Mouse (Mus musculus) forebrain, postnatal 0 days (tissue): ENCODE measurements at regions not wholly inside any gene's neighbourhood (a gene's known extent, or its start where the extent isn't known, plus 50 kb on each side); places are given as distances from the start of the nearest gene placed in this dataset.
A peak's percentile ranks its signal among the peaks of the same experiment; 100 is the strongest.

Experiments used
- ATAC-seq: fragments of 200-750 bp; cut with Nextera tagmentation; 2 replicates; pipeline ENCODE4 v1.8.0; 2017; ENCODE audit warnings: mild to moderate bottlenecking, moderate library complexity
- DNase-seq: peaks from one replicate; pipeline ENCODE4 v3.0.0-alpha.2; 2015
- H3K27ac ChIP-seq: fragments of 300-500 bp; sonication (generic); 2 replicates; pipeline ENCODE4 v1.5.1; 2014; ENCODE audit warnings: low read depth, mild to moderate bottlenecking, antibody characterized with exemption, low read length, moderate library complexity, mixed read lengths
- H3K27me3 ChIP-seq: fragments of 300-500 bp; sonication (generic); 2 replicates; pipeline ENCODE4 v1.6.1; 2014; ENCODE audit warnings: mild to moderate bottlenecking, low read length, mixed read lengths; ENCODE audit not compliant: insufficient read depth
- H3K36me3 ChIP-seq: fragments of 300-500 bp; sonication (generic); 2 replicates; pipeline ENCODE4 v1.6.1; 2014; ENCODE audit warnings: mild to moderate bottlenecking, moderate library complexity; ENCODE audit not compliant: insufficient read depth
- H3K4me1 ChIP-seq: fragments of 300-500 bp; sonication (generic); 2 replicates; pipeline ENCODE4 v1.6.1; 2014; ENCODE audit warnings: antibody characterized with exemption; ENCODE audit not compliant: insufficient read depth
- H3K4me2 ChIP-seq: fragments of 300-500 bp; sonication (generic); 2 replicates; pipeline ENCODE4 v1.6.1; 2014; ENCODE audit warnings: low read depth, mild to moderate bottlenecking, moderate library complexity
- H3K4me3 ChIP-seq: fragments of 300-500 bp; sonication (generic); 2 replicates; pipeline ENCODE4 v1.5.1; 2014; ENCODE audit warnings: low read depth, low read length, mixed read lengths
- H3K9ac ChIP-seq: fragments of 300-500 bp; sonication (generic); 2 replicates; pipeline ENCODE4 v1.6.1; 2014; ENCODE audit warnings: mild to moderate bottlenecking
- H3K9me3 ChIP-seq: fragments of 300-500 bp; sonication (generic); 2 replicates; pipeline ENCODE4 v1.6.1; 2016; ENCODE audit warnings: low read length
- CTCF ChIP-seq: sonication (generic); IDR thresholded peaks from 2 replicates; pipeline ENCODE4 v1.5.1; 2016; ENCODE audit warnings: antibody characterized with exemption, control low read depth, low read depth
- WGBS: fragments of 180-500 bp; shearing (Covaris S2); extraction: QIAGEN DNeasy Blood & Tissue Kit; methylation state at CpG from one replicate; pipeline ENCODE4 v1.1.7; 2014; 5-methylcytosine and 5-hydroxymethylcytosine counted together

DNA sequence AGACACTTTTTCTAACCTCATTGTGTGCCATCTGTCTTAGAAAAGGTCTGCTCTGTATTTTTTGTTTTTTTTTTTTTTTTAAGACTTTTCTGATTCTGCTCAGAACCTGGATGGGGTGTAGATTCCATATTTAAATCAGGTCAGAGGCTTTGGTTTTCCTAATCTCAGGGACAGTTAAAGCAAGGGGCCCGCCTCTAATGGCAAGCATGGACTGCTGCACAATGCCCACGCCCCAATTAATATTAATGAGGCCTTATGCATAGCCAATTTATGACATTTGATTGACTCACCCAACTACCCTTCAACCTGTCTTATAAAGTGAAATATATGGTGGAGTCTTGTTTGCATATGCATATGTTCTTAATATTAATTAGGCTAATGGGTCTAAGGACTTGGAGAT lies 662.6 kb downstream of the Bcl11a start:
- ATAC-seq = no peak

GRCm38 (mm10) chr11:24742561-24742960 lies 664.7 kb downstream of the Bcl11a start:
- DNase-seq (peak; percentile 65), ATAC-seq (peak; percentile 79)
- Histone ChIP-seq H3K4me3 (no peak overlapping the region), H3K27ac (peak overlapping the region; percentile 54), H3K9ac (peak overlapping the region; percentile 15; the same call in 1 of the 2 replicates), H3K9me3 (no peaks in the 10 kb centered on the region), H3K4me2 (peak overlapping the region; percentile 26), H3K36me3 (no peaks in the 10 kb centered on the region), H3K4me1 (peaks cover 14% of the 10 kb centered on the region), H3K27me3 (no peaks in the 10 kb centered on the region)
- 23% methylated on average over 8 of the region's 8 CpGs for WGBS
- no peak for TF ChIP-seq CTCF

More for the DNA sequence above, 662.6 kb downstream of the Bcl11a start:
- Histone ChIP-seq H3K36me3 (no peaks in the 10 kb centered on the region), H3K4me3 (no peak overlapping the region), H3K4me1 (peaks cover 14% of the 10 kb centered on the region), H3K27ac (peak overlapping the region; percentile 81), H3K9ac (no peak overlapping the region), H3K9me3 (no peaks in the 10 kb centered on the region), H3K4me2 (no peak overlapping the region), H3K27me3 (no peaks in the 10 kb centered on the region)
- WGBS = 25% methylated on average over 2 of the region's 2 CpGs
- no peak for DNase-seq
- TF ChIP-seq CTCF = no peak

DNA sequence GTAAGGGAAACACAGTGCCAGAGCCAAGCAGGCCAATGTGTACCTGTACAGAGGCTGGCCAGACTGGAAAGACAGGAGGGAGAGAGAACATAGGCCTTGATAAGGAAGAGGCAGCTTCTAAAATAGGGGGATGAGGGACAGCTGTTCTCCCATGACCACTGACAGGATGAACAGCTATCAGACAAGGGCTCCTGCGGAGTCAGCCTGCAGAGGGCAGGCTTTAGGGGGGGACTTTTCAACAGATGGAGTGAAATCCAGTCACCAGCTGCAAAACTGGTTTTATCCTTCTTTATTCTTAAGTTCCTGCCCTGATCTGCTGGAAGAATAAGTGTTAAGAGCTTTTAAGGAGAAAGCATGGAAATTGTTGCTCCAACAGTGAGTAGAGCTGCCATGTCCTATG lies 665.6 kb downstream of the Bcl11a start:
- ATAC-seq = no peak
- no peak overlapping the region for H3K4me3 ChIP-seq
- no peaks in the 10 kb centered on the region for H3K27me3 ChIP-seq
- no peak overlapping the region for H3K4me2 ChIP-seq
- H3K27ac ChIP-seq = no peak overlapping the region
- DNase-seq = no peak
- no peak overlapping the region for H3K9ac ChIP-seq
- WGBS = 64% methylated on average over 1 of the region's 1 CpGs
- H3K4me1 ChIP-seq = peaks cover 14% of the 10 kb centered on the region
- TF ChIP-seq CTCF = 0 out of 2 replicates have a peak, but pooled peaks have one; percentile 15
- H3K36me3 ChIP-seq = no peaks in the 10 kb centered on the region
- no peaks in the 10 kb centered on the region for H3K9me3 ChIP-seq

DNA sequence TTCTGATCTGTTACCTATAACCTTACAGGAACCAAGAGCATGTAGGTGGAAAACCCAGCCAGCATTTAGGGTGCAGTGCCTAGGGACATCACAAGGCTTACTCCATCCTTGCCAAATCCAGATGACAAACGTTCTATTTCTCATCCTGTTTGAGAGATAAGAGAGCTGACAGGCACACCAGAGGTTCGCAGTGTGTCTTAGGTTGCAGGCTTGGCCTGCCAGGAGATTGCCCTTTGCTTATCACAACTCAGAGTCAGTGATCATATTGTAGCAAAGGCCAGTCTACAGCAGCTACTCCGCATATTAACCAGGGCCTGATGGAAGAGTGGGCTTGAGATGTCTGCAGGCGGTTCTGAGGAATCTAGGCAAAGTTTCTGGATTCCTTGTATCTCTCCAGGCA lies 668.0 kb downstream of the Bcl11a start:
- Histone ChIP-seq H3K9ac (no peak overlapping the region), H3K36me3 (no peaks in the 10 kb centered on the region), H3K4me2 (no peak overlapping the region), H3K27ac (no peak overlapping the region), H3K27me3 (no peaks in the 10 kb centered on the region), H3K4me1 (0 out of 2 replicates have a peak, but pooled peaks cover 3% of the 10 kb centered on the region), H3K4me3 (no peak overlapping the region), H3K9me3 (no peaks in the 10 kb centered on the region)
- TF ChIP-seq CTCF = no peak
- WGBS = 84% methylated on average over 4 of the region's 4 CpGs
- no peak for DNase-seq
- ATAC-seq = no peak

GRCm38 (mm10) chr11:24750144-24750779 lies 672.4 kb downstream of the Bcl11a start:
- Histone ChIP-seq H3K4me3 (no peak overlapping the region), H3K27ac (no peak overlapping the region; the same call in 1 of the 2 replicates), H3K9ac (no peak overlapping the region), H3K36me3 (no peaks in the 10 kb centered on the region), H3K4me1 (no peaks in the 10 kb centered on the region), H3K9me3 (no peaks in the 10 kb centered on the region), H3K27me3 (no peaks in the 10 kb centered on the region), H3K4me2 (no peak overlapping the region)
- TF ChIP-seq CTCF = no peak
- 48% methylated on average over 7 of the region's 7 CpGs for WGBS
- no peak for ATAC-seq
- DNase-seq = peak; percentile 16

DNA sequence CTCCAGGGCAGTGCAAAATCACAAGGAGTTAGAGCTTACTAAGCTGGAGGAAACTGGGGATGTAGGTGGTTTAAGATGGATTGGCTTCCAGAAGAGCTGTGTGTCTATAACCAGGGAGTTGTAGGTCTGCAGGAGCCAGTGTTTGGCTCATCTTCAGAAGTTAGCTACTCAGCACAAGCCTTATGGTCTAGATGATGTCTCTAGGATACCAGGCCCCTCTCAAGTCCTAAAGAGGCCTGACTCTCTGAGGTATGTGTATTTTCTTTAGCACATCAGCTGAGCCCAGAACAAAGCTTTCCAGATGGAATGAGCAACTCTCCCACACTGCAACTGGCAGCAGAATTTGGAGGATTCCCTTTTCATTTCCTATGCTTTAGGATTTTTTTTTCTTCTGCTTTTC lies 680.3 kb downstream of the Bcl11a start:
- H3K36me3 ChIP-seq = no peaks in the 10 kb centered on the region
- no peak overlapping the region for H3K4me2 ChIP-seq
- DNase-seq (no peak), ATAC-seq (no peak)
- no peaks in the 10 kb centered on the region for H3K9me3 ChIP-seq
- H3K27ac ChIP-seq = no peak overlapping the region
- TF ChIP-seq CTCF = no peak
- no peaks in the 10 kb centered on the region for H3K4me1 ChIP-seq
- no peaks in the 10 kb centered on the region for H3K27me3 ChIP-seq
- no peak overlapping the region for H3K4me3 ChIP-seq
- no peak overlapping the region for H3K9ac ChIP-seq

DNA sequence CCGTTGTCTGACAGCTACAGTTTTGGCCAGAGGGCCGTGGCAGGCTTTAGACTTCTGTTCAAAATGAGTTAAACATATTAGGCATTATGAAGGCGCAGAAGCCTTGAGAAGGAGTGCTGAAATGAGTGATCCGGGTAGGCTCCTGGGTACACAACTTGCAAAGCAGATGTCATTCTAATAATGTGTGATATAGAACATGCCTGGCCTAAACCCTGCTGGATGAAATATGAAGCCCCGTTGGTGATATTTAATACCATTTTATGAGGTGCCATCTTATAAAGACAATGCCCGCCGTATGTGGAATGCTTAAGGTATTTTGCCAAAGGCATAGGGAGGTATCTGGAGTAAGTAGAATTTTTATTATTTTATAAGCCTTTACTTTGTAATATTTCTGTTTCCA lies 705.6 kb downstream of the Bcl11a start:
- Histone ChIP-seq H3K4me2 (no peak overlapping the region), H3K27ac (no peak overlapping the region), H3K9me3 (no peaks in the 10 kb centered on the region), H3K27me3 (no peaks in the 10 kb centered on the region), H3K4me3 (no peak overlapping the region), H3K9ac (no peak overlapping the region), H3K4me1 (no peaks in the 10 kb centered on the region), H3K36me3 (no peaks in the 10 kb centered on the region)
- TF ChIP-seq CTCF = no peak
- DNase-seq (no peak), ATAC-seq (no peak)
- WGBS = 78% methylated on average over 7 of the region's 7 CpGs
